Mouse (Mus musculus): ENCODE measurements at regions not wholly inside any gene's neighbourhood (a gene's known extent, or its start where the extent isn't known, plus 50 kb on each side); places are given as distances from the start of the nearest gene placed in this dataset.
A peak's percentile ranks its signal among the peaks of the same experiment; 100 is the strongest.

DNA sequence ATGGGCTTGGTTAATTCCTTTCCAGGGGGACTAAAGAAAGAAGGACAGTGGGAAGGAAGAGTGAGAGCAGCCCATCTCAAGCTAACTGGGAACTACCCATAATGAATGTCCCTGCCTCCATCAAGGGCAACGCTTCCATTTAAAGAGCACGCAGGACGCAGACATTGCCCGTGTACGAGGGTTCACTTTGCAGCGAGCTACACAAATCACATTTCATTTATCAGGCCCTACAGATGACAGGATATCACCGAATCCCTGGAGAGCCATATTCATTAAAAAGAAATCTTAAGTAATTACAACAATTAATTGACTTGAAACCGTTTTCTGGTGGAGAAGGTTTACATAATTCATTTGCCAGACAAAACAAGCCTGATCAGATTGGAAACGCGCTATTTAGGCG lies 139.7 kb upstream of the Eef1e1 start:
- intact Hi-C loops (cut with DNase I): no loop called here
- DNase-seq: no peak
- TF ChIP-seq CTCF (IDR thresholded peaks at IDR 0.05): no peak

DNA sequence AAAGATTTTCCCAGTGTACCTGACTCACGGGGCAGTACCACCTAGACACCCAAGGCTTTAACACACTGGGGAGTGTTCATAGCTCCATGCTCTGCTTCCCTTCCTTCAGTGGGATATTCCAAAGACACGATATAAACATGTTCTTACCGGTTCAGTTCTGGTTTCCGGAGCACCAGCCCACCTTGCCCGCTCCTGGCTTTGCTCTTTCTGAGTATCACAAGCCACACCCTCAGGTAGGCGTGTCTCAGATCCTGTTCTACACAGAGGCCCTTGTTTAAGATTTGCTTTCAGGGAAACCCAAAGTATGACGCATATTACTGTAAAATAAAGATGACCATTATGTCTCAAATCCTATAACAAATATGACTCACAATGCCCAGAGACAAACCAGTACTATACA lies 134.6 kb upstream of the Eef1e1 start:
- no peak for TF ChIP-seq CTCF (IDR thresholded peaks at IDR 0.05)
- no peak overlapping the region for H3K27ac ChIP-seq
- intact Hi-C loops (cut with DNase I): no loop called here
- no peak for DNase-seq
- H3K4me3 ChIP-seq: no peak overlapping the region

More for the DNA sequence above, 139.7 kb upstream of the Eef1e1 start:
- H3K4me3 ChIP-seq: no peak overlapping the region
- H3K27ac ChIP-seq: no peak overlapping the region

DNA sequence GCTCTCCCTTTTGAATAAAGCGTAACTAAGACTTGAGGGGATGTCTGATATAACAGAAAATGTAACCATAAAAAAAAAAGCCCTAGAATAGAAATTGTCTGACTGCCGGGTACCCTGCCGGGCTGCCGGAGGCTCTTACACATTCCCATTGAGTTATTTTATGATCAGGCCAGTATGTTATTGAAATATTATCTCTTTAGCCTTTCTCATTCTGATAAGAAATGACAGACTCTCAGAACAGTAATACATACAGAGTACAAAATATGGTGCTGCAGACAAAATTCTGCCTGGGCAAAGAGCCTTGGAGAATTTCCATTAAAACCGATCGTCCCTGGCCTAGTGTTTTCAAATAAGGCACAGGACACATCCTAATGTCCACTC lies 121.8 kb upstream of the Eef1e1 start:
- H3K27ac ChIP-seq: no peak overlapping the region
- no peak overlapping the region for H3K4me3 ChIP-seq
- intact Hi-C loops (cut with DNase I): no loop called here
- TF ChIP-seq CTCF (IDR thresholded peaks at IDR 0.05): no peak
- no peak for DNase-seq

DNA sequence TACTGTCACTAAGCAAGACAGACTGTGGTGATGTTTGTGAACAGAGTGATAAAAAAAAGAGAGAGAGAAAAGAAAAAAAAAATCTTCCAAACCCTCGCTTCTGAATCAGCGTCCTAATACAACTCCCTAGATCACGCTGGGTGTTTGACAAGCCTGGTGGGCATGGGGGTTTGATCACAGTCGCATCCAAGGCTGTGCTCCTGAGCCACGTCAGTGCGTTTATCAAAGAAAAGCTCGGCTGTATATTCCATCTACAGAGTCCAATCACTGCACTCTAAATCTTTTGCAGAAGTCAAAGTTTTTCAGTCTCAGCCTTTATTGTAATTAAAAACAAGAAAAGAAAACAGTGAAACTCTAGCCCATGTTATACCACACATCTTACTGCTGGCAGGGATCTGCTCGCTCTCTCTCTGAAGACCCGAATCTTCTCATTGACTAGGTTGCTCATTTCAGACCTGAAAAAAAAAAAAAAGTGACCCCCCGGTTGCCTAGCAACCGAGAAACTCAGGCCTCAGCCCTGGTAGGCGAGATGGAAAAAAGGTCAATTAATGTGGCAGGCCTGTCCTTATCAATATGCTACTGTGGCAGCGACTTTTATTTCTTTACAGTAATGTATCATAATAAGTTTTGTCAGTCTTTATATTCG lies 121.2 kb upstream of the Eef1e1 start:
- DNase-seq: no peak
- H3K27ac ChIP-seq: no peak overlapping the region
- no peak overlapping the region for H3K4me3 ChIP-seq
- intact Hi-C loops (cut with DNase I): no loop called here
- no peak for TF ChIP-seq CTCF (IDR thresholded peaks at IDR 0.05)

DNA sequence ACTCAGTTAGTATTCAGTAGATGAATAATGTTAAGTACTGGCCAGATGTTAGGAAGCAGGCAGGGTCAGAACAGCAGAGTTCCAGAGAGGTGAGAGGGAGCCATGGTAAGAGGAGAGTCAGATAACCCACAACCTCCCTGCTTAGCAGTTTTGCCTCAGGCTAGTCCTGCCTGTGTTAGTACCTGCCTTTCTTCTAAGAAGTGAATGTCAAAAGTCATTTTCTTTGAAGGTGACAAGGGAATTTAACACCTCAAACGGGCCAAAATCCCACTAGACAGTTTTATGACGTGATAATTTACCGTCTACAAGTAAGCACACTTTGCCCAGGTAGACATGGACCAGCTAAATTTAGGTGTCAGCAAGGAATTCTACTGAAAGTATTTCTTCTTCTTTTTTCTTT lies 117.7 kb upstream of the Eef1e1 start:
- intact Hi-C loops (cut with DNase I): no loop called here
- Histone ChIP-seq H3K4me3 (no peak overlapping the region), H3K27ac (no peak overlapping the region)
- no peak for TF ChIP-seq CTCF (IDR thresholded peaks at IDR 0.05)
- DNase-seq: no peak

DNA sequence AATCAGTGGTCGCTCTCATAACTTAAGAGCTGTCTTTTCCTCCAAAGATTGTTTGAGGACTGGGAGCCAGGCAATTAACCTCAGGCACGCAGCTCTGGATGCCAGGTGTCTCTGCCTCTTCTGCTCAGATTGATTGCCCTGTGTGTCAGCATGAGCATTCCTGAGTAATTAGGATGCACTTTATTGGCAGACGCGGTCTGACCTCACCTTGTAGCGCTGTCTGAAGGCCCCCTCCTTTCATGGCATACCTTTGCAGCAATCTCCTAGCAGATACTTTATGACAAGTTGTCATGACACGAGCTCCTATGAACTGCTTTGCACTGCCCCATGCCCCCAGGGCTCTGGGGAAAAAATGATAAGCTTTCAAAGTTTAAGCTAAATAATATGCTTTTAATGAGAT lies 114.1 kb upstream of the Eef1e1 start:
- H3K4me3 ChIP-seq: no peak overlapping the region
- DNase-seq: no peak
- intact Hi-C loops (cut with DNase I): no loop called here

DNA sequence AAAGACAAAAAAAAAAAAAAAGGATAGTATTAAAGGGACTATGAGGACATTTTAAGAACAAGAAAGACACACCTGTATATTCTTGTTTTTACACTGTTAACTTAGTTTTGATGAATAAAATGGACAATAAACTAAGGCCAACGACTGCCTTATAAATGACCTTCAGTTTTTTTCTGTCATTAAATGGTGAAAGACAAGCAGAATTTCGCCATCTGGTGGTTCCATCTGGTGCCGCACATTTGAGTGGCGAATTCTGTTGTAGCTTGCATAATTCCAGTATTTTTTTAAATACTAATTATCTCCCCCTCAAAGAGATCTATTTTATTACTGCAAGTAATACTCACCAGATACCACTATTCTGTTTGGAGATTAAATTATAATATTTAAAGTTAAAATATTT lies 107.3 kb upstream of the Eef1e1 start:
- TF ChIP-seq CTCF (IDR thresholded peaks at IDR 0.05): peak; percentile 45
- H3K4me3 ChIP-seq: no peak overlapping the region
- no peak for DNase-seq
- H3K27ac ChIP-seq: no peak overlapping the region
- intact Hi-C loops (cut with DNase I): no loop called here

More for the DNA sequence above, 114.1 kb upstream of the Eef1e1 start:
- TF ChIP-seq CTCF (IDR thresholded peaks at IDR 0.05): no peak
- no peak overlapping the region for H3K27ac ChIP-seq

DNA sequence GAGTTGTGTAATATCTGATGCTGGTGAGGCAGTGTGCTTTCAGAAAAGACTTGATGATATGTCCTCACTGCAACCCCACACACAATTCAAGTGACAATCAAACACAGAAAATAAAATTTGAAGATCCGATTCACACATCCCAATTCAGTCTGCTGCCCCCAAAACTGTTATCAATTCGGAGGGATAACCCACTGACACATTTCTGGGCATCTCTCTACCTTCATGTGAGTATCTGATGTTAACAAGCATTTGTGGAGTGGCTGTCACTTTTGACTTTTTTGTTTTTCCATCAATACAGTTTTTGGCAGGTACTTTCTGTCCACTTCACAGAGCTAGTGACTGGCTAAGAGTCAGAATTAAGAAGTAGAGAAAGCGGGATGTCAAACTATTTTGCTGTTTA lies 101.4 kb upstream of the Eef1e1 start:
- DNase-seq: no peak
- H3K4me3 ChIP-seq: no peak overlapping the region
- no peak for TF ChIP-seq CTCF (IDR thresholded peaks at IDR 0.05)
- intact Hi-C loops (cut with DNase I): no loop called here
- H3K27ac ChIP-seq: no peak overlapping the region

DNA sequence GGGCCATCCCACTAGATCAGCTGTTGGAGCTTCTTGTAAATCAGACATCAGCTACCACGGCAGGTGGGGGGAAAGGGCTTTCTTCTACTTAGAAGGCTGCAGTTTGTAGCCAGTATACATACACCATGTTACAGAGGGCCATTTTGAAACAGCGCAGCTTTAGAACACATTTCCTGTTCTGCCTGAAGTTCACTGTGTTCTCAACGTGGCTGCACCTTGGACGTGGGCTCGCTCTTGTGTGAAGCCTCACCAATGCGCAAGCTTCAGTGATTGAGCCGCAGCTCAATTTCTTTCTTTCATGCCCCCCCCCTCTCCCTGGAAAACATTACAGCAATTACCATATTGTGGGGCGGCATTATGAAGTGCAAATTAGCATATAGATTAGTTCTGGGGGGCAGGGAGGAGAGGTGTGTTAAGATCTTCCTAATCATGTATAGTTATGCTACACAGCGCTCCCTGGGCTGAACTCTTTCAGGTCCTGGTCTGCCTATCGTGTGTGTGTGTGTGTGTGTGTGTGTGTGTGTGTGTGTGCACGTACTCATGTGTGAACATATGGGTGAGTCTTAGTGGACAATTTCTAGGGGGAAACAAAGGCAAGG lies 97.9 kb upstream of the Eef1e1 start:
- Histone ChIP-seq H3K4me3 (no peak overlapping the region), H3K27ac (no peak overlapping the region)
- TF ChIP-seq CTCF (IDR thresholded peaks at IDR 0.05): no peak
- intact Hi-C loops (cut with DNase I): no loop called here
- no peak for DNase-seq

DNA sequence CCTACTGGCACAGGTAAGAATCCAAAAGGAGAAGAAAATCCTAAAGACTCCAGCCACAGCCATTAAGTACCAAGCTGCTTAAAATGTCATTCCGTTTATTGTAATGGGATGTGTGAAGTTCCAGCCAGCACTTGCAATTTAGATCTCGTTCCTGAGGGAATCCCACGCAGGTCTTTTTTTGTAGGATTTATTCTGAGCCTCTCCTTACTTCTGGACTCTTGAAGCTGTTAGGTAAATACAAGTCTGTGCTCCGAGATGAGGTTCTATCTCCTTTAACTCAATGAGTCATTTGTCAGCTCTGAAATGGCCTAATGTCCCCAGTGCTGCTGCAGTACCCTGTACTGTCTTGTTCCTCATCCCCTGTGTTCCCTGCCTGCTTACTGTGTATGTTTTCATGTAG lies 94.9 kb upstream of the Eef1e1 start:
- intact Hi-C loops (cut with DNase I): no loop called here
- TF ChIP-seq CTCF (IDR thresholded peaks at IDR 0.05): no peak
- DNase-seq: no peak
- Histone ChIP-seq H3K27ac (no peak overlapping the region), H3K4me3 (no peak overlapping the region)

DNA sequence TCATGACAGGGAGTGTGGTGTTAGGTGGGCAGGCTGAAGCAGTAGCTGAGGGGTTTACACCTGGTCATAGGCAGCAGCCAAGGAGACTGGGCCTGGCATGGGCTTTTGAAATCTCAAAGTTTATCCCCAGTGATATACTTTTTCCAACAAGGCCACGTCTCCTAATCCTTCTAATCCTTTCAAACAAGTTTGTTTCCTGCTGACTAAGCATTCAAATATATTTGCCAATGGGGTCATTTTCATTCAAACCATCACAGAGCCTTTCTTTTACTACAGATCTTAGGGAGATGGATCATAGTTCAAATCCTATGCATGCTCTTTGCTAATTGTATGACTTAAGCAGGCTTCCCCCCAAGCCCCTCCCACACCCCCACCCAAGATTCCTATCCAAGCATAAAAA lies 93.0 kb upstream of the Eef1e1 start:
- DNase-seq: no peak
- Histone ChIP-seq H3K27ac (no peak overlapping the region), H3K4me3 (no peak overlapping the region)
- intact Hi-C loops (cut with DNase I): no loop called here
- no peak for TF ChIP-seq CTCF (IDR thresholded peaks at IDR 0.05)

DNA sequence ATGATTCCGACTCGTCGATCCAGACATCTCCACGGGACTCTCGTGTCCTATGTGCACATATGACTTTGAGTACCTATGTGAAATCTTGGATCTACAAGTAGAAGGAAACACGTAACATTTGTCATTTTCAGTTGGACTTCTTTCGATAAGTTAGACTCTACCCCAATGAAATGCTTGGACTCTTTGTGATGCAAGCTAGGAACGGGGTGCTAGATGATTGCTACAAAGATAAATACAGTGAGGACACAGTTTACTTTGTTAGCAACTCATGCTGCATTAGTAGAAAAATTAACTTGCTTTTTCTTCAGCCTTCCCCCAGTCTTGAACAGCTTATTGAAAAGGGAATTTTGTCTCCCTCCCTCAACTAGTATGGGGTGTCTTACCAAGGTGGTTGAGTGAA lies 81.2 kb upstream of the Eef1e1 start:
- intact Hi-C loops (cut with DNase I): no loop called here
- H3K4me3 ChIP-seq: no peak overlapping the region
- no peak overlapping the region for H3K27ac ChIP-seq
- no peak for TF ChIP-seq CTCF (IDR thresholded peaks at IDR 0.05)
- DNase-seq: no peak

DNA sequence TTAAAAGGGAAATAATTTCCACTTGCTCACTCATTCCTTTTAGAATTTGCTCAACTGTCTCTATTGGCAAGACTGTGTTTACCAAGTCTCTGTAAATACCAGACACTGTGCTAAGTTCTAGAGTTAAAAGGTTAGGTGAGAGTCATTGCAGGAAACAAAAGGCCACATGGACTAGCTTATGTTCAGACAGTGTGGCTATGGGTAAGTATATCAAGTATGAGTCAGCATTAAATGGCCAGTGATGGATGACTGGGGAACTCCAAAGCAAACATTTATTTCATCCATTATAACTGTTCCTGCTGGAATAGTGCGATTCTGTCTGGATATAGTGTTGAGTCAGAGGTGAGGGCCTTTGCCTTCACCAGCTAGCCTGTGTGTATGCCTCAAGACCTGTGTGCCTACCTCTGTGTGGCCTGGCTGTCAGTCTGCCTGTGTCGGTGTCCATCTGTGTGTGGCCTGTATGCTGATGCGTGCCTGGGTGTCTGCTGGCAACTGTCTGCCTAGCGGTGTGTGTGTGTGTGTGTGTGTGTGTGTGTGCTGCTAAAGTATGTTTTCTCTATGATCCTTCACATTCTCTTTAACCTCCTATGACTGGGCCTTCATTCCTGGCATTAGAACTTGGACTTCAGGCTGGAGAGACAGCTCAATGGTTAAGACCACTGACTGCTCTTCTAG lies 77.6 kb upstream of the Eef1e1 start:
- no peak for DNase-seq
- intact Hi-C loops (cut with DNase I): no loop called here
- no peak for TF ChIP-seq CTCF (IDR thresholded peaks at IDR 0.05)
- H3K27ac ChIP-seq: no peak overlapping the region
- no peak overlapping the region for H3K4me3 ChIP-seq

DNA sequence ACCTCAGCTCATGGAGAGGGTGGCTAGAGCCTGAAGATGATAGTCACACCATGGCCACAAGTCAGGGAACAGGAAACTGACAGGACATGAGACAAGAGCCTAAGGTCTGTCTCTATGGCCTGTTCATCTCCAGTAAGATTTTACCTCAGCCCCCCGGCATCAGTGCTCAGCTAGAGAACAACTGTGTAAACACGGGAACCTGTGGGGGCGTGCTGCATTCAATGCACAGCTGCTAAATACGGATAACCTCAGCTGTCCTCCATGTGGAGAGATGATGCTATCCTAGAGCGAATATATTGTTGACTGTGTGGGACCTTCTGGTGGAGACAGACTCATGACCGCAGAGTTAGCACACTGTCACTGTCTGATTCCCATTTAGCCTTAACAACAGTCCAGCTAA lies 76.4 kb upstream of the Eef1e1 start:
- TF ChIP-seq CTCF (IDR thresholded peaks at IDR 0.05): no peak
- Histone ChIP-seq H3K27ac (no peak overlapping the region), H3K4me3 (no peak overlapping the region)
- no peak for DNase-seq
- intact Hi-C loops (cut with DNase I): no loop called here

Data from gastrocnemius, adult 2 months (tissue).